Mouse (Mus musculus) heart, embryonic 13.5 days (tissue): ENCODE data around the gene Olfr213. TPM values are rescaled to one million over a fixed set of nuclear protein-coding genes. Genes with fewer than 3 reads are reported as not detected.
"Not testable (repeated sequence)": the region's sequence is repeated elsewhere in the genome, so short reads cannot be mapped to it uniquely, and the experiment has no call there.

ENCODE experiments used
- ATAC-seq: fragments of 200-750 bp; cut with Nextera tagmentation; 2 replicates; pipeline ENCODE4 v1.8.0; 2017; ENCODE audit warnings: moderate TSS enrichment; ENCODE audit not compliant: insufficient number of reproducible peaks, low FRiP score, low TSS enrichment; ENCODE audit errors: extremely low read depth
- H3K27ac ChIP-seq: fragments of 300-500 bp; sonication (generic); replicated peaks from 2 replicates; pipeline ENCODE4 v1.5.1; 2015; ENCODE audit warnings: moderate library complexity, mild to moderate bottlenecking, inconsistent platforms
- H3K27me3 ChIP-seq: fragments of 300-500 bp; sonication (generic); replicated peaks from 2 replicates; pipeline ENCODE4 v1.6.1; 2015; ENCODE audit warnings: mild to moderate bottlenecking, inconsistent platforms
- H3K36me3 ChIP-seq: fragments of 300-500 bp; sonication (generic); 2 replicates; pipeline ENCODE4 v1.6.1; 2015; ENCODE audit warnings: mild to moderate bottlenecking, inconsistent platforms
- H3K4me1 ChIP-seq: fragments of 300-500 bp; sonication (generic); 2 replicates; pipeline ENCODE4 v1.6.1; 2015; ENCODE audit warnings: inconsistent platforms
- H3K4me2 ChIP-seq: fragments of 300-500 bp; sonication (generic); 2 replicates; pipeline ENCODE4 v1.6.1; 2015; ENCODE audit warnings: inconsistent platforms, mild to moderate bottlenecking, moderate library complexity
- H3K4me3 ChIP-seq: fragments of 300-500 bp; sonication (generic); 2 replicates; pipeline ENCODE4 v1.5.1; 2015; ENCODE audit warnings: moderate library complexity, mild to moderate bottlenecking, inconsistent platforms
- H3K9ac ChIP-seq: fragments of 300-500 bp; sonication (generic); 2 replicates; pipeline ENCODE4 v1.6.1; 2015; ENCODE audit warnings: inconsistent platforms, mild to moderate bottlenecking, moderate library complexity
- H3K9me3 ChIP-seq: fragments of 300-500 bp; sonication (generic); 2 replicates; pipeline ENCODE4 v1.6.1; 2016; ENCODE audit warnings: inconsistent platforms
- WGBS: fragments of 180-500 bp; shearing (Covaris S2); methylation state at CpG from one replicate; pipeline ENCODE4 v1.1.7; 2015; ENCODE audit warnings: mixed read lengths; 5-methylcytosine and 5-hydroxymethylcytosine counted together
- polyA plus RNA-seq: library from polyadenylated mRNA; unstranded; fragments of >200 nt; fragmentation: Nextera tagmentation; extraction: Ambion mirVana; gene quantifications from 2 replicates; pipeline ENCODE4 v1.2.1, GENCODE M21; 2015

Gene Olfr213
- not detected in 2 replicates for polyA plus RNA-seq

GRCm38 (mm10) chr6:116538156-116538555 is at the start of gene Olfr213:
TSS of gene Olfr213 (plus strand) at chr6:116538456.
- no peaks in the 10 kb centered on the region for H3K9me3 ChIP-seq
- H3K4me3 ChIP-seq = no peak within 1 kb of the TSS

DNA sequence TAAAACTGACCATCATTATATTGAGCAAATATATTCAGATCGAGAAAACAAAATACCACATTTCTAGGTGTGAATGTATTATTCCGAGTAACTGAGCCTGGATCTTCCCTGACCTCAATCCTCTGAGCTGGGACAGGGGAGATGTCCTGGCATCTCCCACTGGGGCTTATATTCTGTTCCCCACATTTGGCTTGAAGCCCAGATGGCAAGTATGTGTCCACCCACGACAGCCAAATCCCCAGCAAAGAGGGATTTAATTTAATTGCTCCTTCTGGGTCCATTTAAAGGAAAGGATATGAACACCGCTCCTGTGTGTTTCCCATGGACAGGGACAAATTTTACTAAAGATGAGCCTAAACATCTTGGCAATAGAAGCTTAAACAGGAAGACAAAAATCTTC is 49.5 kb upstream of the Olfr213 start, which contains the start of gene Olfr211:
TSS of gene Olfr211 (plus strand) at position 301 of the 400 bp plus-strand sequence.
- Histone ChIP-seq H3K4me3 (no peak within 1 kb of the TSS), H3K27me3 (no peaks in the 10 kb centered on the region), H3K9me3 (no peaks in the 10 kb centered on the region), H3K27ac (no peak within 1 kb of the TSS), H3K4me2 (no peak within 1 kb of the TSS), H3K4me1 (no peaks in the 10 kb centered on the region), H3K36me3 (no peaks in the 10 kb centered on the region), H3K9ac (no peak within 1 kb of the TSS)
- ATAC-seq = no peak
- WGBS = 67% methylated on average over 4 of the region's 4 CpGs

More at GRCm38 (mm10) chr6:116538156-116538555, at the start of gene Olfr213:
- no peak within 1 kb of the TSS for H3K27ac ChIP-seq
- H3K9ac ChIP-seq = no peak within 1 kb of the TSS
- H3K36me3 ChIP-seq = no peaks in the 10 kb centered on the region
- no peak within 1 kb of the TSS for H3K4me2 ChIP-seq
- no peaks in the 10 kb centered on the region; the same call in 1 of the 2 replicates for H3K27me3 ChIP-seq
- H3K4me1 ChIP-seq = no peaks in the 10 kb centered on the region
- 79% methylated on average over 1 of the region's 1 CpGs for WGBS
- ATAC-seq = no peak

DNA sequence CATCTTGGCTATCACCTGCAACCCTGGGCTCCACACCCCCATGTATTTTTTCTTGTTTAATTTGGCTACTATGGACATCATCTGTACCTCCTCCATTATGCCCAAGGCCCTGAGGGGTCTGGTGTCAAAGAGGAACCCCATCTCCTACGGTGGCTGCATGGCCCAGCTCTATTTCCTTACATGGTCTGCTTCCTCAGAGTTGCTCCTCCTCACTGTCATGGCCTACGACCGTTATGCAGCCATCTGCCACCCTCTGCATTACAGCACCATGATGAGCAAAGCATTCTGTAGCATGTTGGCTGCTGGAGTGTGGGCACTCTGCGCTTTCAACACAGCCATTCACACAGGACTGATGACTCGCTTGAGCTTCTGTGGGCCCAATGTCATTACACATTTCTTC is 44.5 kb upstream of the Olfr213 start:
- 73% methylated on average over 5 of the region's 5 CpGs for WGBS
- Histone ChIP-seq H3K36me3 (no peaks in the 10 kb centered on the region), H3K4me2 (no peak overlapping the region), H3K4me1 (no peaks in the 10 kb centered on the region), H3K9ac (no peak overlapping the region), H3K27me3 (no peaks in the 10 kb centered on the region), H3K4me3 (no peak overlapping the region), H3K9me3 (no peaks in the 10 kb centered on the region), H3K27ac (no peak overlapping the region)
- ATAC-seq = no peak

DNA sequence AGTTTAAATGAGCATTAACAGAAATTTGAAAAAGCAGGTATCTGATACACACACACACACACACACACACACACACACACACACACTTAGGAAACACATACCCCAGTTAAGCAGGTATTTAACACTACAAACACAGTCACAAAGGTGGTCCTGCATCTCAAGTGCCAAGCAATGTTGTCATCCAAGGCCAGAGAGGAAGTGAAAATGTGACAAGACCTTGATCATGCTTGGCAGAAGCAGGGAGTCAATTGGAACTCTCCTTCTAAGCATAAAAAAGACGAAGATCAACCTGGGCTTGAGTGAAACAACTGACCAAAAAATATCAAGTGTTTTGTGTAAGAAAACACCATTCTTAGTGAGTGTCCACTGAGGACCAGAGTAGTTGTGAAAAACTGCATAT is 42.3 kb upstream of the Olfr213 start:
- 61% methylated on average over 1 of the region's 1 CpGs for WGBS
- ATAC-seq = no peak
- H3K9ac ChIP-seq = no peak overlapping the region

GRCm38 (mm10) chr6:116506302-116507003 is 31.8 kb upstream of the Olfr213 start, which contains the start of gene Olfr212:
TSS of gene Olfr212 (plus strand) at chr6:116506516.
- H3K36me3 ChIP-seq, ATAC-seq: not testable (repeated sequence)
- 85% methylated on average over 20 of the region's 20 CpGs for WGBS

More for the DNA sequence above, 42.3 kb upstream of the Olfr213 start:
- Histone ChIP-seq H3K27ac (no peak overlapping the region), H3K4me2 (no peak overlapping the region), H3K4me1 (no peaks in the 10 kb centered on the region), H3K4me3 (no peak overlapping the region), H3K9me3 (no peaks in the 10 kb centered on the region), H3K27me3 (no peaks in the 10 kb centered on the region), H3K36me3 (no peaks in the 10 kb centered on the region)

DNA sequence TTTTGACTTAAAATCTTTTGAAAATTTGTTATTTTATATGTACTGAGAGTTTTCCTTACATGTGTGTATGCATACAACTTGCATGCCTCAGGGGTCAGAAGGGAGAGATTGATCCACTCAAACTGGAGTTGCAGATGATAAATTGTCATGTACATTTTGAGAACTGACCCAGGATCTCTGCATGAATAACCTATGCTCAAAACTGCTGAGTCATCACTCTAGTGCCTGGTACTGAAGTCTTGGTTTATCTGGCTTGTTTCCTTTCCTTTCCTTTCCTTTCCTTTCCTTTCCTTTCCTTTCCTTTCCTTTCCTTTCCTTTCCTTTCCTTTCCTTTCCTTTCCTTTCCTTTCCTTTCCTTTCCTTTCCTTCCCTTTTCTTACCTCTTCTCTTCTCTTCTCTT is 23.4 kb upstream of the Olfr213 start:
- no peak for ATAC-seq
- Histone ChIP-seq H3K4me2 (no peak overlapping the region), H3K4me1 (no peaks in the 10 kb centered on the region), H3K27me3 (no peaks in the 10 kb centered on the region), H3K36me3 (no peaks in the 10 kb centered on the region), H3K9ac (no peak overlapping the region), H3K9me3 (no peaks in the 10 kb centered on the region), H3K27ac (no peak overlapping the region), H3K4me3 (no peak overlapping the region)

More at GRCm38 (mm10) chr6:116506302-116507003, 31.8 kb upstream of the Olfr213 start, which contains the start of gene Olfr212:
- not testable (repeated sequence) for H3K4me2 ChIP-seq, H3K27me3 ChIP-seq, H3K4me3 ChIP-seq, H3K9ac ChIP-seq, H3K27ac ChIP-seq, H3K4me1 ChIP-seq
- H3K9me3 ChIP-seq = peaks cover 23% of the 10 kb centered on the region

GRCm38 (mm10) chr6:116542500-116542899 is 4.2 kb downstream of the Olfr213 start:
- Histone ChIP-seq H3K4me1 (no peaks in the 10 kb centered on the region), H3K27me3 (no peaks in the 10 kb centered on the region; the same call in 1 of the 2 replicates), H3K4me2 (no peak overlapping the region), H3K9me3 (no peaks in the 10 kb centered on the region), H3K27ac (no peak overlapping the region), H3K9ac (no peak overlapping the region), H3K4me3 (no peak overlapping the region), H3K36me3 (no peaks in the 10 kb centered on the region)
- ATAC-seq = no peak
- 80% methylated on average over 2 of the region's 2 CpGs for WGBS

- not testable (repeated sequence) for H3K4me2 ChIP-seq, H3K9me3 ChIP-seq, H3K9ac ChIP-seq, H3K27me3 ChIP-seq, H3K4me1 ChIP-seq, ATAC-seq, H3K27ac ChIP-seq, H3K36me3 ChIP-seq, H3K4me3 ChIP-seq
- 86% methylated on average over 11 of the region's 11 CpGs for WGBS
These were observed 12.6 kb downstream of the Olfr213 start, which contains the start of gene Gm5580 for GRCm38 (mm10) chr6:116550841-116551240. TSS of gene Gm5580 (plus strand) at chr6:116551141.

- Histone ChIP-seq H3K9ac (no peak within 1 kb of the TSS), H3K4me2 (no peak within 1 kb of the TSS), H3K27me3 (no peaks in the 10 kb centered on the region; the same call in 1 of the 2 replicates), H3K4me3 (no peak within 1 kb of the TSS), H3K36me3 (no peaks in the 10 kb centered on the region), H3K4me1 (no peaks in the 10 kb centered on the region), H3K27ac (no peak within 1 kb of the TSS), H3K9me3 (no peaks in the 10 kb centered on the region)
- ATAC-seq = no peak
- WGBS = 74% methylated on average over 1 of the region's 1 CpGs
These were observed 15.7 kb downstream of the Olfr213 start, which contains the start of gene Olfr214 for GRCm38 (mm10) chr6:116553935-116554334. TSS of gene Olfr214 (plus strand) at chr6:116554235.

DNA sequence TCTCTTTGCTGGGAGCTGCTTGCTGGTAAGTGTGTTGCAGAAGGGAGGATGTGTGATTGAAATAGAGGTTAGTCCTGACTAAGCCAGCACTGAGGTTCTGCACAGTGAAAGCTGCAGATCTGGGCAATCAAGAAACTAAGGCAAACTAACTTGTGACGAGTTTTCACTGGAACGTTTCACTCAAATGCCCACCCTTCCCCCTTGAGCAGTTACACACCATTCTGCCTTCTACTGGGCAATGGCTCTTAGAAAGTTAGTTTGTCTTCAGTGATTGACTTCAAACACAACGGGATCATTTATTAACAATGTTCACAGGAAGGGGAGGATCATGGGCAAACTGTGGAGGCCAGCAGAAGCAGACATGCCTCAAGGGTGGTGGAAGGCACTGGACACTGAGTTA is 16.7 kb downstream of the Olfr213 start:
- WGBS = 63% methylated on average over 3 of the region's 3 CpGs

GRCm38 (mm10) chr6:116569834-116570233 is 31.6 kb downstream of the Olfr213 start:
- Histone ChIP-seq H3K4me2 (no peak overlapping the region), H3K36me3 (no peaks in the 10 kb centered on the region), H3K4me3 (no peak overlapping the region), H3K4me1 (no peaks in the 10 kb centered on the region), H3K27me3 (0 out of 2 replicates have a peak, but pooled peaks cover 10% of the 10 kb centered on the region), H3K9me3 (no peaks in the 10 kb centered on the region), H3K9ac (no peak overlapping the region), H3K27ac (no peak overlapping the region)
- 27% methylated on average over 3 of the region's 3 CpGs for WGBS
- no peak for ATAC-seq

More for the DNA sequence above, 16.7 kb downstream of the Olfr213 start:
- Histone ChIP-seq H3K9ac (no peak overlapping the region), H3K9me3 (no peaks in the 10 kb centered on the region), H3K27ac (no peak overlapping the region), H3K4me2 (no peak overlapping the region), H3K27me3 (peaks cover 2% of the 10 kb centered on the region; the same call in 1 of the 2 replicates), H3K4me1 (no peaks in the 10 kb centered on the region), H3K36me3 (no peaks in the 10 kb centered on the region), H3K4me3 (no peak overlapping the region)
- no peak for ATAC-seq

DNA sequence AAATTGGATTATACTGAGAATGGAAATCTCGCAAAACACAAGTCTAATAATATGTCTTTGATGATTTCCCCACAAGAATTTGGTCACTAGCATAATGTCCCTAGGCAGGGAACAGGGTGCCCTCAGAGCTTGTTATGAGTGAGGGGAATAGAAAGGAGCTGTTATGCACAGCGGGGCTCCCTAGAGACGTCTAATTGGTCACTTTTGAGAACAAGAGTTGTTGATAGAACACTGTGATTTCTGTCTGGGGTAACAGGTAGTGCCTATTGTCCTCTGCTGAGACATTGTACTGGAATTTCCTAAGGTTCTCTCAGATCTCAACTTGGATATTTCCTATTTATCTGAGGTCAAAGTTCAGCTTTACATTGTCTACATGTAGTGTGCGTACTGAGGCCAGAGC is 45.8 kb downstream of the Olfr213 start, which contains the start of gene Olfr215:
TSS of gene Olfr215 (minus strand) at position 101 of the 400 bp plus-strand sequence.
- 79% methylated on average over 4 of the region's 4 CpGs for WGBS
- H3K4me1 ChIP-seq = no peaks in the 10 kb centered on the region
- no peak within 1 kb of the TSS for H3K4me3 ChIP-seq
- no peak within 1 kb of the TSS for H3K4me2 ChIP-seq
- H3K36me3 ChIP-seq = no peaks in the 10 kb centered on the region
- ATAC-seq = no peak
- no peak within 1 kb of the TSS for H3K27ac ChIP-seq
- no peak within 1 kb of the TSS for H3K9ac ChIP-seq
- no peaks in the 10 kb centered on the region for H3K27me3 ChIP-seq
- H3K9me3 ChIP-seq = no peaks in the 10 kb centered on the region
